Mouse (Mus musculus) kidney, embryonic 14.5 days (tissue): ENCODE measurements at regions not wholly inside any gene's neighbourhood (a gene's known extent, or its start where the extent isn't known, plus 50 kb on each side); places are given as distances from the start of the nearest gene placed in this dataset.
A peak's percentile ranks its signal among the peaks of the same experiment; 100 is the strongest.

Source experiments
- ATAC-seq: fragments of 200-750 bp; cut with Nextera tagmentation; 2 replicates; pipeline ENCODE4 v1.8.0; 2017; ENCODE audit warnings: moderate number of reproducible peaks, mild to moderate bottlenecking, moderate TSS enrichment, moderate library complexity; ENCODE audit not compliant: low FRiP score, low TSS enrichment
- H3K27ac ChIP-seq: fragments of 300-500 bp; sonication (generic); 2 replicates; pipeline ENCODE4 v1.5.1; 2014; ENCODE audit warnings: low read depth, mild to moderate bottlenecking, low read length, moderate library complexity, mixed read lengths
- H3K27me3 ChIP-seq: fragments of 300-500 bp; sonication (generic); 2 replicates; pipeline ENCODE4 v1.6.1; 2014; ENCODE audit warnings: mild to moderate bottlenecking, low read length; ENCODE audit not compliant: control insufficient read depth, insufficient read depth
- H3K36me3 ChIP-seq: fragments of 300-500 bp; sonication (generic); 2 replicates; pipeline ENCODE4 v1.6.1; 2014; ENCODE audit warnings: low read length, mixed read lengths; ENCODE audit not compliant: control insufficient read depth, insufficient read depth
- H3K4me1 ChIP-seq: fragments of 300-500 bp; sonication (generic); 2 replicates; pipeline ENCODE4 v1.6.1; 2014; ENCODE audit warnings: low read length, mixed read lengths; ENCODE audit not compliant: control insufficient read depth, insufficient read depth
- H3K4me2 ChIP-seq: fragments of 300-500 bp; sonication (generic); replicated peaks from 2 replicates; pipeline ENCODE4 v1.6.1; 2014; ENCODE audit warnings: low read depth, mild to moderate bottlenecking, low read length
- H3K4me3 ChIP-seq: fragments of 300-500 bp; sonication (generic); 2 replicates; pipeline ENCODE4 v1.5.1; 2014; ENCODE audit warnings: mild to moderate bottlenecking, low read length
- H3K9ac ChIP-seq: fragments of 300-500 bp; sonication (generic); 2 replicates; pipeline ENCODE4 v1.6.1; 2014; ENCODE audit warnings: low read depth, mild to moderate bottlenecking, low read length, moderate library complexity
- H3K9me3 ChIP-seq: fragments of 300-500 bp; sonication (generic); 2 replicates; pipeline ENCODE4 v1.6.1; 2016; ENCODE audit warnings: low read length; ENCODE audit not compliant: control insufficient read depth
- WGBS: fragments of 180-500 bp; shearing (Covaris S2); extraction: QIAGEN DNeasy Blood & Tissue Kit; methylation state at CpG from one replicate; pipeline ENCODE4 v1.1.7; 2014; 5-methylcytosine and 5-hydroxymethylcytosine counted together

DNA sequence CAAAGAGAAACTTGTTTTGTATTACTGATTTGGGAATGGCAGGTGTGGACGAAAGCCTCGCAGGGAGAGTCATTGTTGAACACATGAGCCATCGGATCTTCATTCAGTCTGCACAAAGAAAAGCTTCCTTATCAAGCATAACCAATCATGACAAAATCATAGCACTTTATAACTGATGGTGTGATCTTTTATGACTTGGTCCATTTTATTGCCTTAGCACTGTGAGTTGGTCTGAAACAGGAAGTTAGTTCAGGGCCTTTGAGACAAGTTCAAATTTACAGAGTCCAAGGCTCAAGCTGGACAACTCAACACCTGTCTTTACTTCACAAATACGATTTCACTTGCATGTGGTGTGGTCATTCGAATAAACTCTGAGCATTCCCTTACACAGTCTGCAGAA lies 68.8 kb upstream of the Pax8 start:
- ATAC-seq, result no peak
- 77% methylated on average over 5 of the region's 5 CpGs for WGBS
- H3K9ac ChIP-seq, result no peak overlapping the region

DNA sequence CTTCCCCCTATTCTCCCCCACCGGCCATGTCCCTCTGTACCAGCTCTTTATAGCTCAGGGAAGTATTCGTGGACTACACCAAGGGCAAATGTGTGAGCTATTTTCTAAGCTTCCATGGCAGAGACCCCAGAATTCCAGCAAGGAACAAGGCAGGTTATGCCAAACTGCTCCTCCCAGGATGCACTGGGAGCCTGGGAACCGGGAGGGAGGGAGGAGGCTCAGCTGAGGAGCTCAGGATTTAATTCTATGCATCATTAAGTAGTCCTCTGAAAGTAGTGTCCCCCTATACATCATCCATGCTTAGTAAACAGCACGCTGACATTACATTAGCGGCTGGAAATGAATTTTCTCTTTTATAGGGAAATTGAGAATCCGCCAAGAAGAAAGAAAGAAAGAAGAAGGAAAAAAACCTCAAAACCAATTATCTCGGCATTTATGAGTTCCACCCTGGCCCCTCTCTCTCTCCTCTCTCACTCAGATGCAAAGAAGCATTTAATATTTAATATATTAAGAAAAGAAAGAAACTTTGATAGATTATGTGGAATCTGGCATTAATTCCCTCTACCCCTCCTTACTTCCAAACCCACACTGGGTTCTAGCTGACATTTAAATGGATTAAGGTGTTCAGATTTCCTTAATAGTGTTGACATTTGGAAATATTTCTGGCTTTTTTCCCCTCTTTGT lies 63.6 kb upstream of the Pax8 start:
- ATAC-seq, result peak; percentile 85; the same call in 1 of the 2 replicates
- H3K4me2 ChIP-seq, result peak overlapping the region; percentile 22; the same call in 1 of the 2 replicates

More for the DNA sequence above, 68.8 kb upstream of the Pax8 start:
- no peak overlapping the region for H3K4me2 ChIP-seq
- no peaks in the 10 kb centered on the region for H3K27me3 ChIP-seq
- H3K4me1 ChIP-seq, result peaks cover 5% of the 10 kb centered on the region
- no peak overlapping the region for H3K27ac ChIP-seq
- no peaks in the 10 kb centered on the region for H3K9me3 ChIP-seq
- no peaks in the 10 kb centered on the region for H3K36me3 ChIP-seq
- no peak overlapping the region for H3K4me3 ChIP-seq

DNA sequence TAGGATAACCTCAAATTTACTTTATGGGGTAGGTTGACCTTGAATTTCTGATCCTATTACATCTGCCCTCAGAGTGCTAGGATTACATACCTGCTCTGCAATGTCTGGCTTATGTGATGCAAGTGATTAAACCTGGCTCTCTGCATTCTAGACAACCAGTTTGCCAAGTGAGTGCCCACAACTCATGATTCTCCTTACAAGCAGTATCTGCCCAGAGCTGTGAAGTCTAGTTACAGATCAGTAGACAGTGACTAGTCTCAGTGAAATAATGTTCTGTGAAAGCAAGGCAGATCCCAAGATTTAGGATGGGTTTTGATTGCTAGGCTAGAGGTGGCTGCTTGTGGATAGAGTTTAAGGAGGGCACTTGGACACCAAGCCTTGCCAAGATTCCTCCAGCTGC lies 61.9 kb upstream of the Pax8 start:
- no peaks in the 10 kb centered on the region for H3K27me3 ChIP-seq
- H3K9ac ChIP-seq, result no peak overlapping the region
- H3K4me3 ChIP-seq, result no peak overlapping the region
- no peak overlapping the region for H3K4me2 ChIP-seq
- peaks cover 15% of the 10 kb centered on the region for H3K4me1 ChIP-seq
- H3K36me3 ChIP-seq, result no peaks in the 10 kb centered on the region
- H3K9me3 ChIP-seq, result no peaks in the 10 kb centered on the region
- ATAC-seq, result peak; percentile 18; the same call in 1 of the 2 replicates
- no peak overlapping the region for H3K27ac ChIP-seq

More for the DNA sequence above, 63.6 kb upstream of the Pax8 start:
- Histone ChIP-seq H3K9ac (no peak overlapping the region), H3K9me3 (no peaks in the 10 kb centered on the region), H3K27me3 (no peaks in the 10 kb centered on the region), H3K36me3 (no peaks in the 10 kb centered on the region), H3K27ac (peak overlapping the region; percentile 43; the same call in 1 of the 2 replicates), H3K4me3 (no peak overlapping the region), H3K4me1 (peaks cover 15% of the 10 kb centered on the region)
- WGBS, result 21% methylated on average over 7 of the region's 7 CpGs
